Mouse (Mus musculus) thymus, postnatal 14 days (tissue): ENCODE measurements around the gene Lpar5.

Experiments used
- DNase-seq: peaks from one replicate; pipeline ENCODE4 v3.0.0; 2021

The Lpar5 gene

DNA sequence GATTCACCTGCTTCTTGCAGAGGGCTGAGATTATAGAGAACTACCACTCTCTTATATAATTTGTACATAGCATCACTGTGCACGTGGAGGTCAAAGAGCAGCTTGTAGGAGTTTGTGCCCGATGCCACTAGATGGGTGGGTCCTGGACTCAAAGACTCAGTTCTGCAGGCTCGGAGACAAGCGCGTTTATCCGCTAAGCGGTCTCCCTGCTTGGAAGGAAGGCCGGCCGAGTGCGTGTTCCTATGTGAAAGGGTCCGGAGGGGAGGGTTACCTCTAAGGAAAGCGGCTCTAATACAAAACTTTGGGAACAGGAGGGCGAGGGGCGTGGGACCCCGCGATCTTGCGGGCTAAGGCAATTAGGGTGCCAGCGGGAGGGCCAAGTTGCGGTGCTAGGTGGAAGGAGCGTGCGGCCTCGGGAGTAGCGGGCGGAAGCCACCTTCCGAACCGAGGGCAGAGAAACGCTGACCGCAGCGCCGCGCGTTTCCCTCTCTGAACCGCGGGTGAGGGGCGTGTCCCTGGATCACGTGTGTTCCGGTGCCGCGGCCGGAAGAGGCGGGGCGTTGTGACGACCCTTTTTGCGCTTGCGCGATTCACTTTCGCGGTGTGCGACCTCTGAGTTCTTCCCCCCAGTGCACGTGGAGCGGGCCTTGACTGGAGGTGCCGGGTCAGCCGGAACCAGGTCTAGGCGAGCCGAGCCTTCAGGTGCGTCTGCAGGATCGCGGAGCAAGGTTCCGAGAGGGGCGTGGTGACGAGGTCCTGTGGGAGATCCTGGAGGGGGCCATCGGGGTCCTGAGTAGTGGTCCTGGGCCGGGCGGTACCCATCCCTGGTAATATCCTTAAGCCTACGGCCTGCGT, 63.8 kb downstream of the Lpar5 start, which contains the start of gene Nop2:
Gene Nop2, plus strand, starts transcription at position 608 of the 855 bp plus-strand sequence.
- DNase-seq: peak; percentile 91
